Mouse (Mus musculus) brain, embryonic 14.5 days (tissue): Measurements from ENCODE around the gene Abcb11. TPM values are rescaled to one million over a fixed set of nuclear protein-coding genes. Genes with fewer than 3 reads are reported as not detected.
A peak's percentile ranks its signal among the peaks of the same experiment; 100 is the strongest.

Experiments used
- DNase-seq: peaks from one replicate; pipeline ENCODE4 v3.0.0-alpha.2; 2011; ENCODE audit warnings: low read depth
- CTCF ChIP-seq: fragments of 200-500 bp; IDR thresholded peaks from 2 replicates; pipeline ENCODE4 v1.5.1; 2012; ENCODE audit warnings: inconsistent platforms, mild to moderate bottlenecking, moderate library complexity, borderline replicate concordance; ENCODE audit not compliant: insufficient read depth, insufficient read length; ENCODE audit errors: extremely low read depth
- POLR2A ChIP-seq: fragments of 200-500 bp; IDR thresholded peaks from 2 replicates; pipeline ENCODE4 v1.6.1; 2012; ENCODE audit warnings: mild to moderate bottlenecking, inconsistent platforms, borderline replicate concordance; ENCODE audit not compliant: poor library complexity, insufficient read depth, insufficient read length, severe bottlenecking; ENCODE audit errors: extremely low read depth
- polyA plus RNA-seq: library from polyadenylated mRNA; depleted of rRNA; stranded (reverse); fragments of >200 nt; gene quantifications from 2 replicates; pipeline ENCODE4 v1.2.3, GENCODE M21; 2012

Gene Abcb11
- polyA plus RNA-seq, 1 experiment: 0.11 TPM

DNA sequence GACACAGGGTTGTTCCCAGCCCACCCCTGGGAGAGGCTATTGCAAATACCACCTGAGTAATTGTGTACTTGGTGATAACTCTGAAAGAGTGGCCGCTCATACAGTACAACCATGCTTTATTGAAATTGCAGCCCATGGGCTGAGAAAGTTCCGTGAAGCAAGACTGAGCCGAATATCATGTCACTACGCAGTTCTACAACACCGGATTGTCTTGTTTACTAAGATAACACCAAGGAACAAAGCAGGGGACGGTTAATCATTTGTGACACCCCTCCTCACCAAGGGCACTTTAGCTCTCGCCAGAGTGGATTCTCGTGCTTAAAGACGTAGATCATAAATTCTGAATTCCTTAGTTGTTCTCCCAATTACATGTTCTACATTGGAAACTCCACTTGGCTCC lies 103.1 kb downstream of the Abcb11 start:
- TF ChIP-seq POLR2A (no peak), CTCF (no peak)
- no peak for DNase-seq

GRCm38 (mm10) chr2:69234976-69235678 lies 107.3 kb downstream of the Abcb11 start:
- TF ChIP-seq CTCF (no peak), POLR2A (no peak)
- DNase-seq: peak; percentile 94

GRCm38 (mm10) chr2:69232101-69232500 lies 110.3 kb downstream of the Abcb11 start:
- no peak for DNase-seq
- no peak for TF ChIP-seq CTCF
- no peak for TF ChIP-seq POLR2A

- TF ChIP-seq POLR2A (no peak), CTCF (no peak)
Observed at GRCm38 (mm10) chr2:69230137-69230536, 112.3 kb downstream of the Abcb11 start.

DNA sequence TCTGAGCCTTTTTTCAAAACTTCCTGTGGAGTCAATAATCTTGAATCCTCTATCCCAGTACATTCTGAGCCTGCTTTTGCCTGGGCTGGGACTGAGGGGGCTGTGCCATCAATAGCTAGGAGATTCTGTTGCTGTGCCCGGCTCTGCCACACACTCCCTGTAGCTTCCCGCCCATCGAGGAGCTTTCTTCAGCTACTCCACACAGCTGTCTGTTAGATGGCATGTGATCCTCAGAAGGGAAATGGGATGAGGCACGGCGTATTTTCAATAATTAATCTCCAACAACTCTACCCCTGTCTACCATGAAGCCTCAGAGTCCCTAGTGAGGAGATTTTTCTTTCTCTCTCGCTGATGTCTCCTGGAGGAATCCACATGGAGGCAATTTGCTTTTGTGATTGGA lies 113.8 kb downstream of the Abcb11 start:
- DNase-seq: no peak
- no peak for TF ChIP-seq CTCF
- TF ChIP-seq POLR2A: no peak

More at GRCm38 (mm10) chr2:69230137-69230536, 112.3 kb downstream of the Abcb11 start:
- no peak for DNase-seq

DNA sequence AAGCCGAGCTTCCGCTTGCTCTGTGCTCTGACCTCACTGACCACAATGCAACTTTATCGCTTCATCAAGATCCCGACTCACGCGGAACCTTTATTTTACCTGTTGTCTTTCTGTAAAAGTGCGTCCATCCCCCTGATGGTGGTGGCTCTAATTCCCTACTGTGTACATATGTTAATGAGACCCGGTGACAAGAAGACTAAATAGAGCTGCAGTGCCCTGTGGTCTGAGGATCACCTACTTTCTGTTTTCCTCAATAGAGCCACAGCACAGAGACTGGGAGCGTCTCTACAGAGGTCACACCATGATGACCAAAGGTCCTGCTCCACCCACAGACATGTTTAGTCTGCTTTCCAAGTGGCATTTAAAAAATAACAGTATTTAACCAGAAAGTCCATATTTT lies 115.5 kb downstream of the Abcb11 start:
- no peak for DNase-seq

GRCm38 (mm10) chr2:69224724-69225123 lies 117.7 kb downstream of the Abcb11 start:
- DNase-seq: no peak
- TF ChIP-seq POLR2A (no peak), CTCF (no peak)

More for the DNA sequence above, 115.5 kb downstream of the Abcb11 start:
- TF ChIP-seq CTCF: no peak
- TF ChIP-seq POLR2A: no peak

DNA sequence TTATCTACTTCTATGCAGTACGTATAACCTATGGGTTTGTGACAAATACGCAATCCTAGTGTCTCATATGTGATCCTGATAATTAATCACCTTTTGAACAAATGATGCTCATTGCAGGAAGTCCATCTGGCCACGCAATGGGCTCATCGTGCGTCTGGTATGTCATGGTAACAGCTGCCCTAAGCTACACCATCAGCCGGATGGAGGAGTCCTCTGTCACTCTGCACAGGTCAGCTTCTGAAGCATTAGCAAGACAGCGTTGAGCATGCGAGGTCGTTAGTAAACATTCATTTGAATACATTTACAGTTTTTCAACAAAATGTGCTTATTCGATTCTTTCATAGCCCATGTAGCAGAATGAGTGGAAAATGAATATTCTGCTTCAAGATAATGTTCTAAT lies 119.6 kb downstream of the Abcb11 start:
- TF ChIP-seq CTCF: no peak
- TF ChIP-seq POLR2A: no peak
- DNase-seq: peak; percentile 52

DNA sequence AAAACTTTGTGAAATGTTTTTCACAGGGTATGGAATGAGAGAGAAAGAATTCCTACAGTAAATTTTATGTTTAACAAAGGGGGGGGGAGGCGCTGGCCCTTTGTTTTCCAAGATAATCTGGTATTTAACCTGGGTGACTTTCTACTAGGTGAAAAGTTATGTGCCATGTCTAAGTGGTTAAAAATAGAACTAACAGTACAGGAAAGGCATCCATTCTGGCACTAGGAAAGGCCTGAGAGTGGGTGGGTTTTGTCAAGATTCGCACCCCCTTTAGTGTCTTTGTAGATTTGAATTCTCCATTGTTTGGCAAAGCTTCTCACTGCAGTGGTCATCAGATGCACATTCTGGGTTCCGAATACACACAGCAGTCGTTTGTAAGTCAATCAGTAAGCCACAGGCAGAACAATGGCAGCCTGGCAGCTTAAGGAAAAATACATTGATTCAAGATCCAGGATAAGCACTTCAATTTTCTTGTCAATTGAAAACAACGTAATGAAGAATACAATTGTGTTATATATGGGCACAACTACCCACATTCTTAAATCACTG lies 120.5 kb downstream of the Abcb11 start:
- TF ChIP-seq CTCF (no peak), POLR2A (no peak)
- no peak for DNase-seq

DNA sequence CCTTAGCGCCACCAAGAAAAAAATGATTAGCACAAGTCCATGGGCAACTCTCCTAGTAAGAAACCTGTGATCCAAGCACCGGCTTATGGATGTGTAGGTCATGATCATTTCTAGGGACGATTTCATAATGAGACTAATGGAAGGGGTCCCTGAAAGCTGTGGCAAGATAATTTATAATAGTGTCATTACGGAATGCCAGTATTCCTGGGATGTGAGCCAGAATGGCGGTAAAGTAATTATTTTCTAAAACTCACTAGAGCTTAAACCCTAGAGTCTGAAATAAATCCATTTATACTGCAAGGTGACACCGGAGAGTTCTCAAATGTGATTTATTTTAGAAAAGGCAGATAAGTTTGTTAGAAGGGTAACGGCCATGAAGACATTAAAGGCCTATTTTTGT lies 127.2 kb downstream of the Abcb11 start:
- peak; percentile 58 for DNase-seq
- TF ChIP-seq POLR2A (no peak), CTCF (no peak)

DNA sequence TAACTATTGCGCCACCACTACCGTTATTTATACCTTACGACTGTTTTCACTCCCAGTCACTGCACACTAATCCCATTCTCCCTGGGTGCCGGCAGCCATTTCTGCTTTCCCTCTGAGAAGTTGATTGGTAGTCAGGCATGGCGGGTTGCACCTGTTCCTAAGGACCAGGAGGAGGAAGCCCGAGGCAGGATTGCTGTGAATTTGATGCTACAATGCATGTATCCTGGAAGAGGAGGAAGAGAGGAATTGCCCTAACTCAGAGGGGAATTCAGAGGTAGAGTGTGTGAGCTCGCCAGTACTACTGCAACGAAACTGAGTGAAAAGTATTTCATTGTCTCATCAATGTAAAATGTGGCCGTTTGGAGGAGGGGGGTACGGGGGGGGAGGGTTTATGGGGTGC lies 129.8 kb downstream of the Abcb11 start:
- TF ChIP-seq POLR2A (no peak), CTCF (no peak)
- DNase-seq: no peak

DNA sequence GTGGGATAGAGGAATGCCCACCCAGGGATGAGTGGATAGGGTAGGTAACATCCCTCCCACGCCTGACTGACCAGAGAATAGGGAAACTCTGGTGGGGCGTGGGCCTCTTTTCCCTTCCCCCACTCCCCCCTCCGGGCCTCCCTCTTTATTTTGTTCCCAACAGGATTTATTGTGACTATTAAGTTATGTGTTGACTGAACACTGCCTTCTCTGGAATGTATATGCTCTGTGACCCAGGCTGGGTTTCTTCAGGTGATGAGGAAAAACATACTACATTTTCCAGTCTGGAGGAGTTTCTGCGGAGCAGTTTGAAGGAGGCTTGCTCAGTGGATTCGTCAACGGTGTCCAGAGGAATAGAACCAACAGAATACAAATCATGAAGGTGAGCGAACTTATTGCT lies 131.6 kb downstream of the Abcb11 start, which contains the start of gene G6pc2:
TSS of gene G6pc2 (plus strand) at position 301 of the 400 bp plus-strand sequence.
- TF ChIP-seq POLR2A: no peak
- DNase-seq: no peak
